Mouse (Mus musculus) lung, adult 2 months (tissue): ENCODE data around the gene Sobp. TPM values are rescaled to one million over a fixed set of nuclear protein-coding genes. Genes with fewer than 3 reads are reported as not detected.

Experiments
- DNase-seq: peaks from one replicate; pipeline ENCODE4 v3.0.0; 2022
- H3K4me1 ChIP-seq: fragments of 200-500 bp; 2 replicates; pipeline ENCODE4 v1.6.1; 2011; ENCODE audit warnings: low read length; ENCODE audit not compliant: control insufficient read depth, insufficient read depth
- H3K4me3 ChIP-seq: fragments of 200-500 bp; replicated peaks from 2 replicates; pipeline ENCODE3; 2011; ENCODE audit warnings: low read depth, mild to moderate bottlenecking, control low read depth, low read length; ENCODE audit errors: extremely low read depth
- CTCF ChIP-seq: fragments of 200-500 bp; IDR thresholded peaks from 2 replicates; pipeline ENCODE4 v1.5.1; 2011; ENCODE audit warnings: mild to moderate bottlenecking, low read length, control low read depth; ENCODE audit not compliant: insufficient read depth
- POLR2A ChIP-seq: fragments of 200-500 bp; IDR thresholded peaks from 2 replicates; pipeline ENCODE4 v1.6.1; 2011; ENCODE audit warnings: low read depth, mild to moderate bottlenecking, control low read depth, low read length, borderline replicate concordance; ENCODE audit errors: extremely low read depth
- WGBS: fragments of 180-500 bp; shearing (Covaris S2); methylation state at CpG from one replicate; pipeline ENCODE4 v1.1.7; 2018; 5-methylcytosine and 5-hydroxymethylcytosine counted together
- polyA plus RNA-seq: library from polyadenylated mRNA; depleted of rRNA; stranded (reverse); fragments of >200 nt; gene quantifications from 2 replicates; pipeline ENCODE4 v1.2.3, GENCODE M21; 2012; rRNA removed

Gene Sobp
- 0.75 and 1.2 TPM in 2 replicates for polyA plus RNA-seq

DNA sequence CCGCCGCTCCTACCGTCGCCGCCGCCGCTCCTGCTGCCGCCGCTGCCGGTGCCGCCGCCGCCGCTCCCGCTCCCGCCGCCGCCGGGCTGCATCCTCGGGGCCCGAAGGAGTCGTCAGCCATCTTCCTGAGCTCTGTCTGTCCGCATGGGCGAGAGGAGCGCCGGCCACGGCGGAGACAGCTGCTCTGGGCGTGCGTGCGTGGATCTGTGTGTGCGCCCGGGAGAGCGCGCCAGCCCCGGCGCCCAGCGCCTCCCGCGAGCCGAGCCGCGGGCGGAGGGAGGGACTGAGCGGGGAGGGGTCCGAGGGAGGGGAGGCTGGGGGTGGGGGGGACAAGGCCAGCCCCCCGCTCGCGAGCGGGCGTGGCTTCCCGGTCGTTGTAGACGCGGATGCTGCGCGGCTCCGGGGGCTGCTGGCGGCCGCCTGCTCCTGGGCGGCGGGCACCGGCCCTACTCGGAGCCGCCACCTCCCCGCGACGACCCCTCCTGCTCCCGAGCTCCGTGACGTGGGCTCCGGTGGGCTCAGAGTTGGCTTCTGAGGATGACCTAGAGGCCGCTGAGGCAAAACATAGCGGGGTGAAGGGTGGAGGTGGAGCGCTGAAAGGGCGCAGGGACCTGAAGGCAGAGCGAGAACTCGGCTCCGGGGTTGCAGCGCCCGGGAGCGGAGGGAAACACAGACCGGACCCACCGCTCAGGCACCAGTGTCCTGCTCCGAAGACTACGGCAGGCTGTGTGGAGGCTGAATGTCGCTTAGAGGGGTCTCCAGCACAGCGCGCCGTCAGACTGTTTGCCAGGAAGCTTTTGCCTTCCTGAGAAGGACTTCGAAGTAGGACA lies at the start of gene Sobp, which contains the start of gene 9030612E09Rik:
TSS of gene Sobp (minus strand) at position 205 of the 830 bp plus-strand sequence.
TSS of gene 9030612E09Rik (plus strand) at position 379 of the 830 bp plus-strand sequence.
- Histone ChIP-seq H3K4me3 (peak within 1 kb of the TSS; percentile 55), H3K4me1 (peaks cover 3% of the 10 kb centered on the region)
- WGBS = under 1% methylated on average over 88 of the region's 91 CpGs
- DNase-seq = peak; percentile 11
- TF ChIP-seq CTCF (no peak), POLR2A (no peak)

DNA sequence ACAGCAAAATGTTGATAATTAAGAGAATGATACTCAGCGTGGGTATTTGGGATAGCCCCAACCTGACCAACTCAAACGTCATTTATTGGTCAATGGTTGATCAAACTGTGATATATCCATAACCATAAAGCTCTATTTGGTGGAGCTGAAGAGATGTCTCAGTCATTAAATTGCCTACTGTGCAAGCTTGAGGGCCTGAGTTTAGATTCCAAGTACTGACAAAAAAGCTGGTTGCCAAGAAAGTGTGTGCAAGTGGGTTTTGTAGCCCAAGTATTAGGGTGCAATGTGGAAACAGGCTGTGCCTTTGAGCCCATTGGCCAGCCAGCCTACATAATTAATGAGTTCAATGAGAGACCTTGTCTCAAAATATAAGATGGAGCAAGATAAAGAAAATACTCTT lies 49.1 kb upstream of the Sobp start:
- H3K4me3 ChIP-seq = no peak overlapping the region
- 92% methylated on average over 2 of the region's 2 CpGs for WGBS
- no peak for DNase-seq
- TF ChIP-seq CTCF (no peak), POLR2A (no peak)
- H3K4me1 ChIP-seq = peaks cover 2% of the 10 kb centered on the region; the same call in 1 of the 2 replicates

GRCm38 (mm10) chr10:43221659-43222058 lies 47.3 kb upstream of the Sobp start:
- TF ChIP-seq POLR2A = no peak
- TF ChIP-seq CTCF = no peak
- no peak for DNase-seq
- Histone ChIP-seq H3K4me3 (peak overlapping the region; percentile 85), H3K4me1 (peaks cover 2% of the 10 kb centered on the region; the same call in 1 of the 2 replicates)
- under 1% methylated on average over 25 of the region's 25 CpGs for WGBS

GRCm38 (mm10) chr10:43220910-43221625 lies 46.7 kb upstream of the Sobp start, which contains the start of gene Pdss2:
TSS of gene Pdss2 (plus strand) at chr10:43221486.
- WGBS = under 1% methylated on average over 50 of the region's 50 CpGs
- H3K4me1 ChIP-seq = peaks cover 2% of the 10 kb centered on the region; the same call in 1 of the 2 replicates
- DNase-seq = peak; percentile 91
- peak within 1 kb of the TSS; percentile 85 for H3K4me3 ChIP-seq
- TF ChIP-seq POLR2A = peak; percentile 100
- no peak for TF ChIP-seq CTCF

DNA sequence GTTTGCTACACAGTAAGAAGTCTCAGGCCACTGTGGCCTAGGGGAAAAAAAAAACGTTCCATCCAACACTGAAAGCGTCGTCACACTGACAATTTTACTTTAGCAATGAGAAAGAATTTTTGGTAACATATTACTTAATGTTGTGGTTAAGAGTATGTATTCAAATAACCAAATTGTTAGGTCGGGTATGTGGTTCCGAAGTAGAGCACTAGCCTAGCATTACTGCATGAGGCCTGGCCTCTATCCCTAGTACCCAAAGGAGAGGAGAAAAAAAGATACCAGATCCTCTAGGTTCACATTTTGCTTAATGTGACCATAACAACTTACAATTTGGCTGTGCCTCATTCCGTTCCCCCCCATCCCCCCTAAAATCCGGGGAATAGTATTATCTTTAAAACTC lies 46.1 kb upstream of the Sobp start:
- H3K4me1 ChIP-seq = peaks cover 2% of the 10 kb centered on the region; the same call in 1 of the 2 replicates

GRCm38 (mm10) chr10:43217361-43217900 lies 43.1 kb upstream of the Sobp start:
- Histone ChIP-seq H3K4me1 (peaks cover 2% of the 10 kb centered on the region; the same call in 1 of the 2 replicates), H3K4me3 (no peak overlapping the region)
- 87% methylated on average over 13 of the region's 13 CpGs for WGBS
- TF ChIP-seq POLR2A (no peak), CTCF (no peak)
- no peak for DNase-seq

More for the DNA sequence above, 46.1 kb upstream of the Sobp start:
- WGBS = 12% methylated on average over 7 of the region's 7 CpGs
- H3K4me3 ChIP-seq = no peak overlapping the region
- TF ChIP-seq CTCF (no peak), POLR2A (no peak)
- DNase-seq = peak; percentile 4

DNA sequence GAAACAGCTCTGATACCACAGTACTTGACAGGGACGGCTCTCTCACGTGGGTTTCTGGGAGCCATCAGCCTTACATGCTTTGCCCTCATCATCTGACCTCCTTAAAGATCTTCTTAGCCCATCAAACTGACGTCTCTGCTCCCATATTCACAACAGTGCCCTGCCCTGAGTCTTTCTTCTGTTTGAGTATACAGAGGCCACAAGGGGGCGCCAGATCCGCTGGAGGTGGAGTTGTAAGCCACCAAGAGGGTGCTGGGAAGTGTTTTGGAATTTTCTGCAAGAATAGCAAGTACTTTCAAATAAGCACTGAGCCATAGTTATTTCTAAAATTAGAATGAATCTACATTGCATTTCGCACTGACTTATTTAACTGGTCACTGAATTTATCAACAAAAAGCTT lies 37.5 kb upstream of the Sobp start:
- no peaks in the 10 kb centered on the region for H3K4me1 ChIP-seq
- WGBS = 40% methylated on average over 6 of the region's 6 CpGs
- DNase-seq = peak; percentile 24

GRCm38 (mm10) chr10:43203865-43204264 lies 29.5 kb upstream of the Sobp start:
- Histone ChIP-seq H3K4me3 (no peak overlapping the region), H3K4me1 (no peaks in the 10 kb centered on the region)
- 79% methylated on average over 3 of the region's 3 CpGs for WGBS
- DNase-seq = no peak
- no peak for TF ChIP-seq POLR2A
- TF ChIP-seq CTCF = no peak

More for the DNA sequence above, 37.5 kb upstream of the Sobp start:
- H3K4me3 ChIP-seq = no peak overlapping the region
- no peak for TF ChIP-seq POLR2A
- peak; percentile 23; the same call in 1 of the 2 replicates for TF ChIP-seq CTCF

- no peak for DNase-seq
- TF ChIP-seq CTCF = no peak
- TF ChIP-seq POLR2A = no peak
- WGBS = 85% methylated on average over 2 of the region's 2 CpGs
These were observed 25.9 kb upstream of the Sobp start for GRCm38 (mm10) chr10:43200206-43200605.

More at GRCm38 (mm10) chr10:43200206-43200605, 25.9 kb upstream of the Sobp start:
- no peaks in the 10 kb centered on the region for H3K4me1 ChIP-seq
- H3K4me3 ChIP-seq = no peak overlapping the region
